Mouse (Mus musculus) ovary, postnatal 14 days (tissue): ENCODE measurements around the gene Olfr1248.
"Not testable (repeated sequence)": the region's sequence is repeated elsewhere in the genome, so short reads cannot be mapped to it uniquely, and the experiment has no call there.

Experiments used
- DNase-seq: peaks from one replicate; pipeline ENCODE4 v3.0.0; 2022; ENCODE audit warnings: low spot score

The Olfr1248 gene

GRCm38 (mm10) chr2:89618145-89618544 lies at the start of gene Olfr1248:
Olfr1248 (minus strand) TSS chr2:89618245.
- DNase-seq = not testable (repeated sequence)

GRCm38 (mm10) chr2:89661367-89661766 lies 43.3 kb upstream of the Olfr1248 start, which contains the start of gene Olfr1250:
Olfr1250 (minus strand) TSS chr2:89661467.
- DNase-seq = no peak

GRCm38 (mm10) chr2:89634883-89635282 lies 16.8 kb upstream of the Olfr1248 start, which contains the start of gene Olfr1249:
Olfr1249 (minus strand) TSS chr2:89634983.
- DNase-seq = no peak

GRCm38 (mm10) chr2:89614030-89614429 lies 4.0 kb downstream of the Olfr1248 start, which contains the start of gene Olfr1247:
Olfr1247 (minus strand) TSS chr2:89614130.
- DNase-seq = no peak

GRCm38 (mm10) chr2:89593057-89593456 lies 25.0 kb downstream of the Olfr1248 start, which contains the start of gene Olfr1246:
Olfr1246 (minus strand) TSS chr2:89593157.
- no peak for DNase-seq

- no peak for DNase-seq
Observed at GRCm38 (mm10) chr2:89578347-89578746, 39.7 kb downstream of the Olfr1248 start, which contains the start of gene Olfr1245. Olfr1245 (minus strand) TSS chr2:89578447.
